Mouse (Mus musculus): Measurements from ENCODE around the gene Smim26. TPM values are rescaled to one million over a fixed set of nuclear protein-coding genes. Genes with fewer than 3 reads are reported as not detected.
"Not testable (repeated sequence)": the region's sequence is repeated elsewhere in the genome, so short reads cannot be mapped to it uniquely, and the experiment has no call there.

Smim26 gene
- polyA plus RNA-seq (2015; fragmentation: Nextera tagmentation; extraction: Ambion mirVana), result 60.4 and 67.0 TPM in 2 replicates

GRCm38 (mm10) chr2:144593951-144594651 is at the start of gene Smim26:
Gene Smim26 (plus strand): TSS chr2:144594054.
- DNase-seq (ENCODE audit: low spot score), result peak; percentile 80

GRCm38 (mm10) chr2:144544630-144545029 is 49.2 kb upstream of the Smim26 start:
- DNase-seq (ENCODE audit: low spot score), result no peak

- no peak for DNase-seq (ENCODE audit: low spot score)
Observed at GRCm38 (mm10) chr2:144545061-144545460, 48.8 kb upstream of the Smim26 start.

- DNase-seq (ENCODE audit: low spot score), result no peak
Observed at GRCm38 (mm10) chr2:144545481-144545880, 48.4 kb upstream of the Smim26 start.

GRCm38 (mm10) chr2:144547559-144547958 is 46.3 kb upstream of the Smim26 start:
- DNase-seq (ENCODE audit: low spot score), result no peak

- peak; percentile 62 for DNase-seq (ENCODE audit: low spot score)
Observed at GRCm38 (mm10) chr2:144550529-144550928, 43.3 kb upstream of the Smim26 start, which contains the start of gene Rbbp9. Gene Rbbp9 (minus strand): TSS chr2:144550869.

- no peak for DNase-seq (ENCODE audit: low spot score)
Observed at GRCm38 (mm10) chr2:144553905-144554304, 39.9 kb upstream of the Smim26 start.

GRCm38 (mm10) chr2:144555286-144555819 is 38.5 kb upstream of the Smim26 start:
- no peak for DNase-seq (ENCODE audit: low spot score)

- peak; percentile 96 for DNase-seq (ENCODE audit: low spot score)
Observed at GRCm38 (mm10) chr2:144555820-144556552, 37.9 kb upstream of the Smim26 start, which contains the start of gene Sec23b. Gene Sec23b (plus strand): TSS chr2:144556229.

GRCm38 (mm10) chr2:144588723-144589122 is 5.1 kb upstream of the Smim26 start:
- DNase-seq (ENCODE audit: low spot score), result no peak

GRCm38 (mm10) chr2:144593036-144593435 is 818 bp upstream of the Smim26 start:
- not testable (repeated sequence) for DNase-seq (ENCODE audit: low spot score)

GRCm38 (mm10) chr2:144598006-144598405 is 4.2 kb downstream of the Smim26 start:
- DNase-seq (ENCODE audit: low spot score), result no peak

GRCm38 (mm10) chr2:144599831-144600687 is 6.2 kb downstream of the Smim26 start, which contains the start of gene Dtd1:
Gene Dtd1 (plus strand): TSS chr2:144599897.
- peak; percentile 80 for DNase-seq (ENCODE audit: low spot score)

GRCm38 (mm10) chr2:144601576-144601975 is 7.7 kb downstream of the Smim26 start:
- DNase-seq (ENCODE audit: low spot score), result no peak

- DNase-seq (ENCODE audit: low spot score), result no peak
Observed at GRCm38 (mm10) chr2:144613956-144614355, 20.1 kb downstream of the Smim26 start.

- DNase-seq (ENCODE audit: low spot score), result no peak
Observed at GRCm38 (mm10) chr2:144617074-144617874, 23.4 kb downstream of the Smim26 start.

GRCm38 (mm10) chr2:144621491-144621890 is 27.6 kb downstream of the Smim26 start:
- no peak for DNase-seq (ENCODE audit: low spot score)

- no peak for DNase-seq (ENCODE audit: low spot score)
Observed at GRCm38 (mm10) chr2:144633551-144633950, 39.7 kb downstream of the Smim26 start.

GRCm38 (mm10) chr2:144634231-144634630 is 40.4 kb downstream of the Smim26 start:
- no peak for DNase-seq (ENCODE audit: low spot score)

GRCm38 (mm10) chr2:144634729-144635128 is 40.9 kb downstream of the Smim26 start:
- no peak for DNase-seq (ENCODE audit: low spot score)

Data from thymus, postnatal 0 days (tissue).